In the genomic region with DNA sequence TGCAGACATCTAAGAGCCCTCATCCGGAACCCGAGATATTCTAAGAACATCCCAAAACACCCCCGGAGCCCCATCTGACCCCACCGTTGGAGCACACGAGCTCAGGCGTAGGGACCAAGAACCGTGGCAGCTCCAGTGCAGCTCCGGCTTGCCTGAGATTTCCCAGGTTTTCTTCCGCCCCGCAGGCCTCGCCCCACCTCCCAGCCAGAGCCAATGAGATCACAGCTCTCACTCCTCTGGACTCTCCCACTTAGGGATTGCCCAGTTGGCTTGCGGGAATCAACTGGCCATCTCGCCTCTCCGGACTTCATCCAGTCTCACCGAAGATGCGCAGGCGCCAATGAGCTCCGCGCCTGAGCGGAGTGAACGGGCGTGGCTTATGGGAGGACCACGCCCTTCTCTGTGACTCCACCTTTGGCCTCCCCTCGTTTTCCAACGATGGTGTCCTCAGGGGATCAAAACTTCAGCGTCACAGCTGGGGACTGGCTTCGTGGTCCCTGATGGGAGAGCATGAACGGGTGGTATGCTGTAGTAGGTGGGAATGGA, we compare ENCODE assay signal across 8 mouse cellular contexts. TPM values are rescaled to one million over a fixed set of nuclear protein-coding genes. Genes with fewer than 3 reads are reported as not detected.
DNase-seq lines count a peak whose midpoint lies in the region; ATAC-seq lines count a peak whose summit lies in the region.

Ccdc159 (plus strand) TSS at position 264 of the 546 bp plus-strand sequence.
Tmem205 (minus strand) TSS at position 349 of the 546 bp plus-strand sequence.

- no peaks in the 10 kb centered on the region for H3K27me3 ChIP-seq in embryonic facial prominence, embryonic 11.5 days (ENCODE audit: control insufficient read depth, insufficient read depth, low read length)
- H3K27me3 ChIP-seq in intestine, embryonic 16.5 days (replicated peaks; ENCODE audit: control insufficient read depth, insufficient read depth, low read length), result no peaks in the 10 kb centered on the region

- peak within 1 kb of the TSS; percentile 53 for H3K4me3 ChIP-seq in embryonic facial prominence, embryonic 11.5 days (ENCODE audit: low read depth, low read length)
- H3K4me3 ChIP-seq in intestine, embryonic 16.5 days (ENCODE audit: low read length), result peak within 1 kb of the TSS; percentile 67

- under 1% methylated on average over 28 of the region's 28 CpGs for WGBS in embryonic facial prominence, embryonic 11.5 days
- under 1% methylated on average over 28 of the region's 28 CpGs for WGBS in intestine, embryonic 16.5 days

- H3K36me3 ChIP-seq in embryonic facial prominence, embryonic 11.5 days (replicated peaks; ENCODE audit: control insufficient read depth, insufficient read depth, low read depth, low read length), result no peaks in the 10 kb centered on the region
- H3K36me3 ChIP-seq in intestine, embryonic 16.5 days (ENCODE audit: control insufficient read depth, insufficient read depth, low read length), result peaks cover 3% of the 10 kb centered on the region; the same call in 1 of the 2 replicates

- intact Hi-C loops in left cerebral cortex, postnatal 25 days (cut with DNase I), result no loop called here

- peak within 1 kb of the TSS; percentile 76 for H3K9ac ChIP-seq in embryonic facial prominence, embryonic 11.5 days (replicated peaks; ENCODE audit: low read length)
- peak within 1 kb of the TSS; percentile 78 for H3K9ac ChIP-seq in intestine, embryonic 16.5 days (ENCODE audit: low read depth, low read length)

- DNase-seq in thymus, adult 18-20 months, result peak; percentile 36 to 39
- no peak for DNase-seq in thymus, postnatal 10 days (ENCODE audit: low spot score in 2 of 2)
- DNase-seq in embryonic facial prominence, embryonic 11.5 days (ENCODE audit: low spot score), result peak; percentile 97
- peak; percentile 91 for DNase-seq in gonadal fat pad, adult 2 months (ENCODE audit: low read depth)
- DNase-seq in left cerebral cortex, postnatal 25 days (ENCODE audit: low spot score in 2 of 2), result peak; percentile 92 to 98
- peak; percentile 99 for DNase-seq in mesoderm, embryonic 11.5 days (ENCODE audit: low read depth, low spot score)
- peak; percentile 79 for DNase-seq in right cerebral cortex, postnatal 4 days

- no peaks in the 10 kb centered on the region; the same call in 1 of the 2 replicates for H3K4me1 ChIP-seq in embryonic facial prominence, embryonic 11.5 days (ENCODE audit: control insufficient read depth, insufficient read depth, low read length)
- peaks cover 8% of the 10 kb centered on the region for H3K4me1 ChIP-seq in intestine, embryonic 16.5 days (ENCODE audit: control insufficient read depth, insufficient read depth, low read length)

- peak within 1 kb of the TSS; percentile 63 for H3K4me2 ChIP-seq in embryonic facial prominence, embryonic 11.5 days (ENCODE audit: low read depth, low read length)
- peak within 1 kb of the TSS; percentile 48 for H3K4me2 ChIP-seq in intestine, embryonic 16.5 days (ENCODE audit: low read depth, low read length)

- H3K27ac ChIP-seq in embryonic facial prominence, embryonic 11.5 days (replicated peaks; ENCODE audit: low read depth, low read length), result no peak within 1 kb of the TSS
- H3K27ac ChIP-seq in intestine, embryonic 16.5 days (ENCODE audit: low read length), result peak within 1 kb of the TSS; percentile 67

- no peaks in the 10 kb centered on the region for H3K9me3 ChIP-seq in embryonic facial prominence, embryonic 11.5 days (replicated peaks; ENCODE audit: control insufficient read depth, low read length)
- H3K9me3 ChIP-seq in intestine, embryonic 16.5 days (ENCODE audit: control insufficient read depth, low read length), result no peaks in the 10 kb centered on the region

- peak; percentile 95 for ATAC-seq in embryonic facial prominence, embryonic 11.5 days (replicated peaks; ENCODE audit: insufficient number of reproducible peaks, low FRiP score, low TSS enrichment, low read depth)
- peak; percentile 97 for ATAC-seq in intestine, embryonic 16.5 days

RNA-seq across cellular contexts. Expression of gene Ccdc159, which starts in this region (rescaled TPM):
- 2.5 and 3.1 TPM in 2 replicates for polyA plus RNA-seq in embryonic facial prominence, embryonic 11.5 days (2014; fragmentation: Nextera tagmentation; extraction: Ambion mirVana)
- polyA plus RNA-seq in gonadal fat pad, adult 2 months (2012; rRNA removed), result 7.8 and 8.3 TPM in 2 replicates
- 2.6 and 3.5 TPM in 2 replicates for polyA plus RNA-seq in intestine, embryonic 16.5 days (2015; fragmentation: Nextera tagmentation; extraction: Ambion mirVana)
- total RNA-seq in left cerebral cortex, postnatal 25 days (2021), result 10 to 100 TPM; 13.7 to 16.5 TPM

RNA-seq across cellular contexts. Expression of gene Tmem205, which starts in this region (rescaled TPM):
- polyA plus RNA-seq in embryonic facial prominence, embryonic 11.5 days (2014; fragmentation: Nextera tagmentation; extraction: Ambion mirVana), result 28.5 and 33.8 TPM in 2 replicates
- polyA plus RNA-seq in gonadal fat pad, adult 2 months (2012; rRNA removed), result 174 and 269 TPM in 2 replicates
- polyA plus RNA-seq in intestine, embryonic 16.5 days (2015; fragmentation: Nextera tagmentation; extraction: Ambion mirVana), result 93.9 and 97.0 TPM in 2 replicates
- total RNA-seq in left cerebral cortex, postnatal 25 days (2021), result 10 to 100 TPM; 31.5 to 39.3 TPM

Comparison
In these comparisons a context has a peak if more than half of its experiments do, and no peak if none do; other contexts are left out.
1. DNase-seq: peak in thymus, adult 18-20 months (2 of 2), embryonic facial prominence, embryonic 11.5 days (single experiment), gonadal fat pad, adult 2 months (single experiment), left cerebral cortex, postnatal 25 days (2 of 2), mesoderm, embryonic 11.5 days (single experiment) and right cerebral cortex, postnatal 4 days (single experiment); none in thymus, postnatal 10 days (0 of 2).